Mouse (Mus musculus) lung, postnatal 0 days (tissue): ENCODE data around the gene Cdyl. TPM values are rescaled to one million over a fixed set of nuclear protein-coding genes. Genes with fewer than 3 reads are reported as not detected.

Source experiments
- ATAC-seq: fragments of 200-750 bp; cut with Nextera tagmentation; 2 replicates; pipeline ENCODE4 v1.8.0; 2017; ENCODE audit warnings: moderate library complexity
- DNase-seq: peaks from one replicate; pipeline ENCODE4 v3.0.0-alpha.2; 2016; ENCODE audit warnings: low spot score
- H3K27ac ChIP-seq: fragments of 300-500 bp; sonication (generic); 2 replicates; pipeline ENCODE4 v1.5.1; 2014; ENCODE audit warnings: antibody characterized with exemption, mild to moderate bottlenecking, low read length, mixed read lengths
- H3K27me3 ChIP-seq: fragments of 300-500 bp; sonication (generic); replicated peaks from 2 replicates; pipeline ENCODE4 v1.6.1; 2014; ENCODE audit warnings: low read length, mixed read lengths; ENCODE audit not compliant: insufficient read depth
- H3K36me3 ChIP-seq: fragments of 300-500 bp; sonication (generic); 2 replicates; pipeline ENCODE4 v1.6.1; 2014; ENCODE audit warnings: low read length, mixed read lengths; ENCODE audit not compliant: insufficient read depth
- H3K4me1 ChIP-seq: fragments of 300-500 bp; sonication (generic); 2 replicates; pipeline ENCODE4 v1.6.1; 2014; ENCODE audit warnings: antibody characterized with exemption, low read depth, low read length, mixed read lengths; ENCODE audit not compliant: insufficient read depth
- H3K4me2 ChIP-seq: fragments of 300-500 bp; sonication (generic); replicated peaks from 2 replicates; pipeline ENCODE4 v1.6.1; 2014; ENCODE audit warnings: low read depth, mild to moderate bottlenecking, low read length, moderate library complexity, mixed read lengths
- H3K4me3 ChIP-seq: fragments of 300-500 bp; sonication (generic); 2 replicates; pipeline ENCODE4 v1.5.1; 2014; ENCODE audit warnings: low read depth, low read length
- H3K9ac ChIP-seq: fragments of 300-500 bp; sonication (generic); replicated peaks from 2 replicates; pipeline ENCODE4 v1.6.1; 2014; ENCODE audit warnings: low read depth, mild to moderate bottlenecking
- H3K9me3 ChIP-seq: fragments of 300-500 bp; sonication (generic); 2 replicates; pipeline ENCODE4 v1.6.1; 2016; ENCODE audit warnings: low read length, mixed read lengths
- CTCF ChIP-seq: IDR thresholded peaks from 2 replicates; pipeline ENCODE4 v1.5.1; 2016; ENCODE audit warnings: antibody characterized with exemption, mild to moderate bottlenecking
- EP300 ChIP-seq: IDR thresholded peaks from 2 replicates; pipeline ENCODE4 v1.6.1; 2016; ENCODE audit warnings: antibody characterized with exemption, mild to moderate bottlenecking, control low read depth
- WGBS: fragments of 180-500 bp; shearing (Covaris S2); extraction: QIAGEN DNeasy Blood & Tissue Kit; methylation state at CpG from one replicate; pipeline ENCODE4 v1.1.7; 2014; 5-methylcytosine and 5-hydroxymethylcytosine counted together
- polyA plus RNA-seq: library from polyadenylated mRNA; unstranded; fragments of >200 nt; fragmentation: Nextera tagmentation; extraction: Ambion mirVana; gene quantifications from 2 replicates; pipeline ENCODE4 v1.2.1, GENCODE M21; 2015

Gene Cdyl
- polyA plus RNA-seq, 1 experiment from 2014 or later = 9.4 TPM

DNA sequence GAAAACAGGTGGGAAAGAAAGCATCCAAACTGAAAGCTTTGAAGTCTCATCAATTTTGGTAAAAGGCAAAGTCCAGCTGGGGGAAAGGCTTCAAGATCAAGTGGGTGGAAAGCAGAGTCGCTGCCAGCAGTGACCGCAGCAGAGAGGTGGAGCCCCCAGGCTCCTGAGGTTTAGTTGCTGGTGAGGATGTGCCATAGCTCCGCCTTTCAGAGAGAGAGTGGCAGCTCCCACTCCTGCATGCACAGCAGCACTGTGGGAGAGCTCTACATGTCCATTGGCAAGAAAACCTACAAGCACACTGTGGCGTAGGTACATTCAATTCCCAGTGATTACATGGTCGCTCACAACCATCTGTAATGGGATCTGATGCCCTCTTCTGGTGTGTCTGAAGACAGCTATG is 219.4 kb downstream of the Cdyl start:
- no peak overlapping the region for H3K27ac ChIP-seq
- H3K27me3 ChIP-seq = no peaks in the 10 kb centered on the region
- H3K4me1 ChIP-seq = no peaks in the 10 kb centered on the region
- no peaks in the 10 kb centered on the region for H3K9me3 ChIP-seq
- H3K9ac ChIP-seq = no peak overlapping the region
- H3K4me2 ChIP-seq = no peak overlapping the region
- TF ChIP-seq EP300 = no peak
- no peak for TF ChIP-seq CTCF
- H3K4me3 ChIP-seq = no peak overlapping the region
- ATAC-seq (no peak), DNase-seq (no peak)
- H3K36me3 ChIP-seq = no peaks in the 10 kb centered on the region
- WGBS = 45% methylated on average over 5 of the region's 5 CpGs

DNA sequence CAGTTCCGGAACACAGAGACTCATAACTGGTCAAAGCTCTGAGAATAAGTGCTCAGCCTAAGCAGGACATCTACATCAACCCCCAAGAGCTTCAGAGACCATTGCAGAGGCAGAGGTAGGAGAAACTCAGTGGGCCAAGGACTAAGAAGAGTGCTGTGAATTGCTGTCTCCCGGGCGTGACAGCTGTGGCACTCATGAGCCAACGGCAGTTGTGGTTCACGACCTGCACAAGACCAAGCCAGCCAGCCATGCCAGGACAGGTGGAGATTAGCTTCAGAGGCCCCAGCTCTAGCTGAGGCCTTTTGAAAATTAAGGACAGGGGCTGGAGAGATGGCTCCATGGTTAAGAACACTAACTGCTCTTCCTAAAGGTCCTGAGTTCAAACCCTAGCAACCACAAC is 219.9 kb downstream of the Cdyl start:
- Histone ChIP-seq H3K36me3 (no peaks in the 10 kb centered on the region), H3K27me3 (no peaks in the 10 kb centered on the region), H3K4me1 (no peaks in the 10 kb centered on the region), H3K9me3 (no peaks in the 10 kb centered on the region), H3K9ac (no peak overlapping the region), H3K27ac (no peak overlapping the region), H3K4me3 (no peak overlapping the region), H3K4me2 (no peak overlapping the region)
- DNase-seq = no peak
- 78% methylated on average over 5 of the region's 5 CpGs for WGBS
- ATAC-seq = no peak
- TF ChIP-seq CTCF = no peak
- TF ChIP-seq EP300 = no peak

DNA sequence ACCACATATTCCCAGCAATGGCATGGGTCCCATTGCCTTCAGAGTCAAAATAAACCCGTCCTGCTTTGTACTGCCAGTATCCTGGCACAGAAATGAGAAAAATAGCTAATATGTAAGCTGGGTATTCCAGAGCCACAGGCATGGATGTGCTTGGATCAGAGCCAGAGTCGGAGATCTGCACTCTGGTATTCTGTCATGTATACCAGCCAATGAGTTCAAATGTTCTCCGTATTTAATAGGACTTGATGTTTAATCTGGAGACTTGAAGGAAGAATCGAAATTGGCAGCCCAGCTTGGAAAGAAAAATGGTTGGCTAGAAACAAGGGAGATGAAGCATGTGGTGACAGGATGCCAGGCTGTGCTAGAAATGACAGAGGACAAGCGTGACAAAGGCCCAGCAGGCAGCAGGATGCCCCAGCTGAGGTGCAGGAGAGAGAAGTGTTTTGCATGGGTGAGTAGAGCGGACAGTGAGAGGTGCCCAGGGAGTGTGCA is 221.0 kb downstream of the Cdyl start:
- 61% methylated on average over 6 of the region's 6 CpGs for WGBS
- no peaks in the 10 kb centered on the region for H3K4me1 ChIP-seq
- H3K4me2 ChIP-seq = no peak overlapping the region
- H3K9me3 ChIP-seq = no peaks in the 10 kb centered on the region
- TF ChIP-seq CTCF = no peak
- TF ChIP-seq EP300 = no peak
- no peak overlapping the region for H3K9ac ChIP-seq
- no peak overlapping the region for H3K27ac ChIP-seq
- ATAC-seq = peak; percentile 32; the same call in 1 of the 2 replicates
- no peaks in the 10 kb centered on the region for H3K27me3 ChIP-seq
- no peaks in the 10 kb centered on the region for H3K36me3 ChIP-seq
- DNase-seq = peak; percentile 6
- no peak overlapping the region for H3K4me3 ChIP-seq

DNA sequence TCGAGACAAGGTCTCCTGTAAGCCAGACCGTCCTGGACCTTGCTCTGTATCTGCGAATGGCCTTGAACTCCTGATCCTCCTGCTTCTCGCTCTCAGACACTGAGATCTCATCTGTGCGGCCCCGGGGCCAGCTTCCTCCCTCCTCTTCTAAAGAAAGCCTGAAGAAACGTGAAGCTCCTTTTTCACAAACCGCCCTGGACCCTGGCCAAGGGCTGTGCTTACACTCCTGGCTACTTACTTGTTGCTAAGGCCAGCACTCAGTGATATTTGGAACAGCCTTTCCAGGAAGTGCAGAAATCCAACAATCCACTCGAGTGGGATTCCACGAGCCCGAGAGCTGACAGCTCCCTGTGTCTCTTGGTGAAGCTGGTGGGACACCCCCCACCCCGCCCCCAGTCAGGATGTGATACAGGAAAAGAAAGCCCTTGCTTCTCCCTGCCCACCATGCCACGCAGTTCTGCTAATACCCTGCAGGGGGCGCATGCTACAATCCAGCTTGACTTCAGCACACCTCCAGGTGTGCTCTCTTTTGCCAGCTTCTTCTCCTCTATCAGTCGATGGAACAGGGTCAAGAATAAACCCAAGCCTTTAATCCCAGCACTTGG is 226.6 kb downstream of the Cdyl start:
- Histone ChIP-seq H3K4me3 (no peak overlapping the region), H3K9ac (no peak overlapping the region), H3K27ac (no peak overlapping the region), H3K27me3 (no peaks in the 10 kb centered on the region), H3K36me3 (no peaks in the 10 kb centered on the region), H3K4me1 (no peaks in the 10 kb centered on the region), H3K9me3 (no peaks in the 10 kb centered on the region), H3K4me2 (peak overlapping the region; percentile 30)
- ATAC-seq (peak; percentile 32; the same call in 1 of the 2 replicates), DNase-seq (peak; percentile 50)
- WGBS = 18% methylated on average over 15 of the region's 15 CpGs
- TF ChIP-seq EP300 (no peak), CTCF (peak; percentile 79)

DNA sequence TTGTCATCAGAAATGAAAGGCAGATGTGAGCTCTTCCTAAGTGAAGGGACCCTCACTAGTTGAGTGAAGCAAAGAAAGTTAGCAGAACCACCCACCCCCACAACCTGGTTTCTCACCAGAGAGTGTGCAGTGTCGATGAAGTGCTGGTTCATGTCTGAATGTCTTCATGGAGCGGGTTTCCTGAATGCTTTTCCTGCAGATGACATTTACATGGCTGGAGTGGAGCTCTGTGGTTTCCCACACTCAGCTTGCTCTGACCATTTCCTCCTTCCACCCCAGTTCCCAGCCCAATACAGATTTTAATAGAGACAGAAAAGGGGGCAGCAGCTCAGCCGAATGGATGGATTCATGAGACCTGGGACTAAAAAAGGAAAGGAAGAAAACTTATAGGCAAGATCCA is 233.2 kb downstream of the Cdyl start:
- no peak for ATAC-seq
- Histone ChIP-seq H3K36me3 (no peaks in the 10 kb centered on the region), H3K4me3 (no peak overlapping the region), H3K9me3 (no peaks in the 10 kb centered on the region), H3K27ac (no peak overlapping the region), H3K4me1 (no peaks in the 10 kb centered on the region), H3K27me3 (no peaks in the 10 kb centered on the region), H3K9ac (no peak overlapping the region), H3K4me2 (no peak overlapping the region)
- TF ChIP-seq CTCF (no peak), EP300 (no peak)
- 79% methylated on average over 3 of the region's 3 CpGs for WGBS
- DNase-seq = no peak

DNA sequence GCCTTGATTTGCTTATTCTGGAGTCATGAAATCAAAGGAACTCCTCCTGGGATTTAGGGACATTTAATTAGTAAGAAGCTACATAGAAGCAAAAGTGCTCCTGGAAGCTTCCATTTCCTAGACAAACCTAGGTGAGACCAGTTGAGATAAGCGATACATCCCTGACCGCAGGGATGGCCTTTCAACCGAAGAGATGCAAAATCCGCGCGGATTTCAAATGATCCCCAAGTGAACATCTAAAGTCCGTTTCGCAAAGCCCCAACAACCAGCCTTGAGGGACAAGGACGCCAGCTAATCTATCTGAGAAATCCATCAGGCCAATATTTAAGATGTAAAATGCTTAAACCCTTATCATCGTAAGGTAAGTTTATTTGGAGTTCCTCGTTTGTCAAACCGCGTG is 245.7 kb downstream of the Cdyl start:
- peak; percentile 32 for DNase-seq
- TF ChIP-seq CTCF = no peak
- no peak for TF ChIP-seq EP300
- H3K4me2 ChIP-seq = peak overlapping the region; percentile 73
- peak overlapping the region; percentile 35; the same call in 1 of the 2 replicates for H3K9ac ChIP-seq
- no peak for ATAC-seq
- H3K9me3 ChIP-seq = no peaks in the 10 kb centered on the region
- H3K36me3 ChIP-seq = no peaks in the 10 kb centered on the region
- no peaks in the 10 kb centered on the region for H3K4me1 ChIP-seq
- no peaks in the 10 kb centered on the region for H3K27me3 ChIP-seq
- WGBS = under 1% methylated on average over 13 of the region's 13 CpGs
- H3K4me3 ChIP-seq = peak overlapping the region; percentile 55
- no peak overlapping the region for H3K27ac ChIP-seq
